Mouse (Mus musculus) kidney, postnatal 4 days (tissue): ENCODE data around the gene Ino80.

ENCODE experiments used
- DNase-seq, 2 experiments: peaks; one replicate each; pipeline ENCODE4 v3.0.0; 2021; ENCODE audit warnings: mixed read lengths in 2 of 2

Gene Ino80

GRCm38 (mm10) chr2:119436988-119437387 is 40.5 kb downstream of the Ino80 start:
- peak; percentile 64 to 66 for DNase-seq

DNA sequence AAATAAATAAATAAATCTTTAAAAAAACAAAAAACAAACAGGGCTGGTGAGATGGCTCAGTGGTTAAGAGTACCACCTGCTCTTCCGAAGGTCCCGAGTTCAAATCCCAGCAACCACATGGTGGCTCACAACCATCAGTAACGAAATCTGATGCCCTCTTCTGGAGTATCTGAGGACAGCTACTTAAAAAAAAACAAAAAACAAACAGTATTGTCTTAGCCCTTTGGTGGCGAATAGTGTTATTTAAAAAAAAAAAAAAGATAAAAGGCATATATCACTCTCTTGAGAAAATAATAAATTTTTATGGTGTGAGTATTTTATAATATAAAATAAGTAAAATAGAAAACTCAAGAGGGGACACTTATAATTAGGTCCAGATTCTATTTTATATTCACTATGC is 41.0 kb downstream of the Ino80 start:
- DNase-seq: no peak

DNA sequence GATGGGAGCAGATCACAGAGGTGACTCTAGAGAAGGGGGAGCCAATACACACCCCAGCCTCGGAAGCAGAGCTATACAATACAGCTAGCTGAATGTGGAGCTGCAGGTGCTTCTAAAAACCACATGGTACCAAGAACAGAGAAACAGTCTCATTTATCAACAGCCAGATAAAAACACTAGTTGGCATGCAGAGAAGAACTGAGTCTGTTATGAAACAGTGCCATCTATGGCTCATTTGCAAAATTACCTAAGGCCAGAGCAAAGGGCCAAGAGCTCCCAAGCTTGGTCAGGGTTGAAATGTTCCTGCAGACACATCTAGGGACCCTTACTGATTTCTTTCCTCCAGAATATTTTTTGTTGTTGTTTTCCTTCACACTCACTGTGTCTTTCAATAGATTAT is 63.7 kb downstream of the Ino80 start:
- DNase-seq: no peak

DNA sequence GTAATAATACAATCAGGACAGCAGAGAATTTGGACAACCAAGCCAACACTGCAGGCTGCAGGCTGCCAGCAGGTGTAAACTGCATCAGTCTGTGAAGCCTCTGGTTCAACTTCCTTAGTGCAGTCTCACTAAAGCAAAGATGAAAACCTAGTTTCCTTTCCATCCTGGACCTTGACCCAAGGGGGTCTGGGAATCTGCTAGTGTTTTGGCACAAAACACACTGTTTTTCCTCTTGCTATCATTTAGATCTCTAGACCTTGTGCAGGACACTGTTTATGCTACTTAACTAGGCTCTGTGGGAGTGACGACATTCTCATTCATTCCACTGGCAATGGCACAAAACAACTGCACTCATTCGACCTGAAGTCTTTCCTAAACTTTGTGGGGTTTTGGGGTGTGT is 65.8 kb downstream of the Ino80 start:
- DNase-seq: no peak

GRCm38 (mm10) chr2:119411016-119411415 is 66.5 kb downstream of the Ino80 start:
- no peak for DNase-seq

DNA sequence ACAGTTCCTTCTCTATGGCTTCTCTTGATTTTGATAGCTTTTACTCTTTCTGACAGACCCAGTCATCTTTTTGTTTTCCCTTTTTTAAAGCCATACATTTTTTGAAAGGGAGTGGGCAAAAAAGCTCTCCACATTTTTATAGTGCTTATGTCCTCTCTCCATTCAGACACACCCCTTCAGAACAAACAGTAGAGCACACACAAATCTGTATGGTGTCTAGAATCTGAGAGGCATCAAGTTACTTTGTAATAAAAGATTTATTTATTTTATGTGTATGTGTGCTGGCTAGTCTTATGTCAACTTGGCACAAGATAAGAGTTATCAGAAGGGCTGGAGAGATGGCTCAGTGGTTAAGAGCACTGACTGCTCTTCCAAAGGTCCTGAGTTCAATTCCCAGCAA is 68.8 kb downstream of the Ino80 start:
- no peak for DNase-seq

DNA sequence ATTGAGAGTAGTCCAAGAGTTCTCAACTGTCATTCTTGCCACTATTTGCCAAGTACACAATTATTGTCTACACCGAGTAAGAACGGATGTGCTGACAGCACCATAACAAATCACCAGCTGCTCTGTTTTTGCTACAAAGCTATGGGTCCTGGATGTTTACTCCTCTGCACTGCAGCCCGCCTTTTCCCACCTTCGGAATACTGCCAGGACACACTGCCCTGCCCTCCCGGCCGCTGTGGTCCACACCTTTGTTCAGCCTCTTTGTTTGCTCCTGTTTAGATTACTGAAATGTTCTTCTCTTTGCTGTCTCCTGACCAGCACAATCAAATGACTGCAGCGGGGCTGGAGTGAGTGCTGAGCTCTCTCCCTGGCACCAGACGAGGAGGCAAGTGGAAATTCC is 69.2 kb downstream of the Ino80 start:
- DNase-seq: peak; percentile 22 to 29

DNA sequence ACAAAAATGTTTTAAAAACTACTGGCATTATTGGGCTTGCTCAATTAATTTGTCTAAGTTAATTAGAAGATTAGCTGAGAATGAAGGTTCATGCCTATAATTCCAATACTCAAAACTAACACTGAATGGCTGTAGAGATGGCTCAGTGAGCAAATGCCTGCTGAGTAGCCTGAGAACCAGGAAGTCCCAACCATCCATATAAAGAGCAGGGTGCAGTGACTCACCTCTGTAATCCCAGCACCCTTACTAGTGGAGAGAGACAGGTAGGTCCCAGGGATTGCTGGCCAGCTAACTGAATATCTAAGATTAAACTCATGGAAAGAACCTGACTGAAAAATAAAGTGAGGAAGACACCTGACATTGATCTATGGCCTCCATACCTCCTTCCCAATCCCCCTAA is 78.2 kb downstream of the Ino80 start:
- DNase-seq: no peak

DNA sequence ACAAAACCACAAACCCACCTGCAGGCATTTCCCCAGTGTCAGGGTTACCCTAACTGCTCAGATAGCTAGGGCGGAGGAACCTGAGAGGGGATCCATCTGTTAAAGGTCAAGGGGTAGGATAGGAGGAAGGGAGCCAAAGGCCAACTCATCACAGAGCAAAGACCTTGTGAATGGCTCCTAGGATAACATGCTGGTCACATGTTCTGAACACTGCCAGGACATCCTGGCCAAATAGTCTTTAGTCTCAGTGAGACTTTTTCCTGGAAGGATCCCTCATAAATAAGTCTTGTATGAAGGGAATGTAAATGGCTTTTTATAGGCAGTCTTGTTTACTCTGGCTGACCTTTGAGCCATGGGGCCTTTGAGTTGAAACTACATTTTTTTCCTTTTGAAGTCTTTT is 78.8 kb downstream of the Ino80 start:
- DNase-seq: peak; percentile 22 to 54

- DNase-seq: no peak
Observed at GRCm38 (mm10) chr2:119398252-119398651, 79.2 kb downstream of the Ino80 start.

DNA sequence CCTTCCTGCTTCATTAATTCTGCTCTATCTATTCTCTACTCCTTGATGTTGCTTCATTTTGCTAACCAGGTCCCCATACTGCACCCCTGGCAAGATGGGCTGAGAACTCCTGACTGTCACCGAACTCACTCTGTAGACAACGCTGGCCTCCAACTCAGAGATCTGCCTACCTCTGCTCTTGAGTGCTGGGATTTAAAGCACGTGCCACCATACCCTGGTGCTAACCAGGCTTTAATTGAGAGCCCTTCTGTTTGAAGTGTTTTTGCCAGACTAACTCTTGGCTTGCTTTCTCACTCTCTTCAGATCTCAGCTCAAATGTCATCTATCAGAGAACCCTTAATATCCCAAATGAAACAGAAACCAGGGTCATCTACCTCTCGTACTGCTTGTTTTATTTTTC is 87.5 kb downstream of the Ino80 start:
- DNase-seq: no peak

DNA sequence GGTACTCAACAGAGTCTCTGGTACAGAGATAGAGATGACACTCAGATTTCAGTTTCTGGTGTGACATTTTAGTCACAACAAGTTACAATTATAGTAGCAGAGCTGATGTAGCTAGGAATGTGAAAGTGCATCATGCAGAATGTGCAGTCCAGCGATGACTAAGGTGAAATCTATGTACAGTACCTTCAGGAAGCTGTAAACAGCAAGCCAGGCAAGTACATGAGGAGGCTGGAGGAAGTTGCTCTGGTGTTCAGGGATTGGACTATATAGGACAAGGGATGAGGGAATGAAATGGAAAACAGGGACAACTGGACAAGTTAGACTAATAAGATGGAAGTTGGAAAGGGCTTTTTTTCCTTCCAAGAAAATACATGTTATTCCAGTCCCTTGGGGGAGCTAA is 89.2 kb downstream of the Ino80 start:
- DNase-seq: no peak

- no peak for DNase-seq
Observed at GRCm38 (mm10) chr2:119379455-119379854, 98.0 kb downstream of the Ino80 start.

GRCm38 (mm10) chr2:119377826-119378225 is 99.7 kb downstream of the Ino80 start:
- no peak for DNase-seq

GRCm38 (mm10) chr2:119377286-119377685 is 100.2 kb downstream of the Ino80 start:
- DNase-seq: peak; percentile 32 to 62

DNA sequence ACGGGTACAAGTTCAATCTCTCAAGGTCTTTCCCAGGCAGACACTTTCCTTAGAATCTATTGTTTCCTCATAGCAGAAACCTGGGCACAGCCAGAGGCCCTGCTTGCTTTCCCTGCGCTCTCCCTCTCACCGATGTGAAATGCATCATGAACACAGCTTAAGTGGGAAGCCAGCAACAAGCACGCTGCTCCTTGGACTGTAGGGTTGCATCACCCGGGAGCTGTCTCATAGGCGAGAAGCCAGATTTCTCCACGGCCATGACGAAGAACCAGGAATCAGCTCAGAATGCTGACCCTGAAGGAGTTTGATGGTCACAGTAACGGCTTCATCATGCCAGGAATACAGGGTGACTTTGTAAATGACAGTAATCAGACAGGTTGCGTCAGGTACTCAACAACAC is 107.4 kb downstream of the Ino80 start:
- no peak for DNase-seq

- no peak for DNase-seq
Observed at GRCm38 (mm10) chr2:119367346-119367745, 110.1 kb downstream of the Ino80 start.

- DNase-seq: no peak
Observed at GRCm38 (mm10) chr2:119364969-119365368, 112.5 kb downstream of the Ino80 start.

DNA sequence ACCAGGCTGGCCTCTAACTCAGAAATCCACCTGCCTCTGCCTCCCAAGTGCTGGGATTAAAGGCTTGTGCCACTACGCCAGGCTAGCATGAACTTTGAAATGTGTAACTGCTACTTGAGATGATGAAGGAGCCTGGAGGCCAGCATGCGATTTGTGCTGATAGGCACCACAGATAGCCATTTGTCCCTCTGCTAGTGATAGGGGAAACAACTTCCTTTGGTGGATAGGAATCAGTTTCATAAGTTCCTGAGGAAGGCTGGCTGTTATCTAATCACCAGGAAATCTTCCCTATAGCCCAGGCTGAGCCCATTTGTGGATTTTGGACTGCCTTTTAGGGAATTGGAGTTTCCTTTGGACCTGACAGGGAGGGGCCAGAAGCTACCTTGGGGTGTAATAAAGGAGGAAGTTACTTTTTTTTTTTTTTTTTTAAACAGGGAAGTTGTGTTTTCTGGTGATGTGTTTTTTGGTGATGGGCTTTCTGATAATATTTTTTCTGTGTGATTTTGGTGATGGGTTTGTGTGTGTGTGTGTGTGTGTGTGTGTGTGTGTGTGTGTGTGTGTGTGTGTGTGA is 117.7 kb downstream of the Ino80 start:
- DNase-seq: no peak

DNA sequence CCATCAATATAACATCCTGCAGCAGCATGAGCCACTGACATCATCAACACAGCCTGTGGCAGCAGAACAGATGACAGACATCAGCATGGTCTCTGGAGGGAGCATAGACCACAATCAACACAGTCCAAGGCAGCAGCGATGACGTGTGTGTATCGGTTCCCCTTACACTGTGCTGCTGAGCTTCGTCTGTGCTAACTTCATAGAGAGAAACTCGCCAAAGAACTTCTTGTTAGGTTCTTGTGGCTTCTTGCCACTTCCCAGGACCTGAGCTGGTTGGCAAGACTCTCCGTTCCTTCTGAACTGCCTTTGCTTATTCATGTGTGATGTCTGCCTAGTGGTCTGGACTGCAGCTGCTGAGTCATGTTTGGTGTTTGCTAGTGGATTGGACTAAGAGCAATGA is 119.2 kb downstream of the Ino80 start:
- no peak for DNase-seq

DNA sequence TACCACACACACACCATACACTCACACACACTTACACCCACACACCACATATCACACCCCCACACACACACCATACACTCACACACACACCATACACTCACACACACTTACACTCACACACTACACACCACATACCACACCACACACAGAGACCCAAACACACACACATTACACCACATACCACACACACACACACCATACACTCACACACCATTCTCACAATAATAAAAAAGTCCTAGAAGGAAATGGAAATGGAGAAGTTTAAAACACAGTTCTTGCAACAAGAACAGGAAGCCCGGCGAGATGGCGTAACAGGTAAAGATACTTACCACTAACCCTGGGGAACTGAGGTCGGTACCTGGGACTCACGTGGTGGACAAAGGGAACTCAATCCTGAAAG is 120.7 kb downstream of the Ino80 start:
- no peak for DNase-seq

GRCm38 (mm10) chr2:119356310-119356709 is 121.2 kb downstream of the Ino80 start:
- DNase-seq: no peak

- peak; percentile 26 to 47 for DNase-seq
Observed at GRCm38 (mm10) chr2:119355651-119356050, 121.8 kb downstream of the Ino80 start.

DNA sequence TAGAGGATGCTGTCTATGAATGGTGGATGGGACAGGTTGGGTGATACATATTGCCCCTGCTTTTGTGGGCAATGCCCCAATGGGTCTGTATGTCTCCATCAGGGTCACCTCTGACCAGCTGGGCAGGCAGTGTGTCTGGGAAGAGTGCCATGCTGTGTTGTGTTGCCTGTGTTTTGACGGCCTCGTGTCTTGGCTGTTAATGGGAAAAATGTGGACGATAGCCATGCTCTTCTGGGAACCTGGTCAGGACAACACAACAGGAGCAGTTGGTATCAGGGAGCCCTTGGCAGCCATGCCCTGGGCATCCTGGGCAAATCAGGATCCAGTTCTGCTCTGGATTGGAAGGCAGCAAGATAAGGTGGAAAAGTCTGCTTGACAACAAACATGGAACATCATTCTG is 122.4 kb downstream of the Ino80 start:
- no peak for DNase-seq

DNA sequence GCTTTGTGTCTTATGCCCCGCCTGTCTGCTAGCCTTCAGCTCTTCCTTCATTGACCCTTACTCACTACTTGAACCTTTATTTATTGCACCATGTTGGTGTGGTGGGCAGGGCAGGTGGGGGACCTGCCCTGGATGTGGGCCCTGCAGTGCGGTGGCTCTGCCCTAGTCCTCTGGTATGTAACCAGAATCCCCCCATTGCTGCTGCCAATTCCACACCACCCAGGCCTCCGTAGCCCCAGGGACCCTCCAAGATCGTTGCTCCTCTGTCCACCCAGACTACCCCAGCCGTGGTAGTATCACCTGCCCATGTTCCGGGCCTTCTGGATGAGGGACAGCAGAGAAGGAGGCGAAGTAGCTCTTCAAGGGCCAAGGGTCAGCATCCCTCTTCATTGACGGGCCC is 123.8 kb downstream of the Ino80 start:
- no peak for DNase-seq
